Mouse (Mus musculus) erythroid progenitor cell, adult 5-6 weeks (primary cell): Measurements from ENCODE around the gene Psmb9. TPM values are rescaled to one million over a fixed set of nuclear protein-coding genes. Genes with fewer than 3 reads are reported as not detected.
A peak's percentile ranks its signal among the peaks of the same experiment; 100 is the strongest.
"Not testable (repeated sequence)": the region's sequence is repeated elsewhere in the genome, so short reads cannot be mapped to it uniquely, and the experiment has no call there.

Source experiments
- ATAC-seq: replicated peaks from 2 replicates; pipeline ENCODE4 v1.8.0; 2016; ENCODE audit warnings: moderate number of reproducible peaks, mild to moderate bottlenecking, moderate TSS enrichment, inconsistent platforms; ENCODE audit not compliant: poor library complexity, low FRiP score, severe bottlenecking
- total RNA-seq, 2 experiments: library from RNA; stranded (forward) in 1 of 2; stranded (reverse) in 1 of 2; fragments of 150-400 nt in 1 of 2; fragments of 186-747, 209-891 nt in 1 of 2; gene quantifications; 2 replicates each; pipeline versions ENCODE4 v1.2.3 to v1.2.4; 2015 to 2017; ENCODE audit warnings: low replicate concordance in 2 of 2

The Psmb9 gene
- total RNA-seq (2015; ENCODE audit: low replicate concordance) (23.5 and 39.3 TPM in 2 replicates), total RNA-seq (2017; ENCODE audit: low replicate concordance) (21.3 and 36.5 TPM in 2 replicates)

DNA sequence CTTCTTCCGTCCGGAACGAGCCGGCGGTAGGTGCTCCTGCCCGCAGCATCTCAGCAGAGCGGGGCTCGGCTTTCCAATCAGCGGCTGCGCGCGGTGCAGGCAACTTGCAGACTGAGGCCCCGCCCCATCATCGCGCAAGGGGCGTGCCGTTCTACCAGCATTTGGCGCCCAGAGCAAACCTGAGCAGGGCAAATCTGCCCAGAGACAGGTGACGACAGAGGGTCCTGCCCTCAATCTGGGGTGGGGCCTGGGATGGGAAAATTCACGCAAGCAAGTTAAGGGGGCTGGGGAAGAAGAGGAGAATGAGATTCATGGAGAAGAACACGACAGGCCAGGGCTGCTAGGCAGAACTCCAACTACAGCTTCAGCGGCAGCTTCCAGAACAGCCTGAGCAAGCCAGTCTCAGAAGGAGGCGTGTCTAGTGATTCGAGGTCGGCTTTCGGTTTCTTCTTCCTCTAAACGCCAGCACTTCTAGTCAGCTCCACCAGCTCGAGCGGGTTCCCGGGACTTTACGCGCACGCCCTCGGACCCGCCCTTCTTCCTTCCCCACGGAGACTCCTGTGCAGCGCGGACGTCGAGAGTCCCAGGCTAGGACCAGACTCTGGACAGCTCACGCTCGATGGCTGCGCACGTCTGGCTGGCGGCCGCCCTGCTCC is at the start of gene Psmb9, which contains the start of gene Tap1:
Gene Psmb9, minus strand, starts transcription at position 504 of the 656 bp plus-strand sequence.
Gene Tap1, plus strand, starts transcription at position 293 of the 656 bp plus-strand sequence.
- peak; percentile 90 for ATAC-seq

DNA sequence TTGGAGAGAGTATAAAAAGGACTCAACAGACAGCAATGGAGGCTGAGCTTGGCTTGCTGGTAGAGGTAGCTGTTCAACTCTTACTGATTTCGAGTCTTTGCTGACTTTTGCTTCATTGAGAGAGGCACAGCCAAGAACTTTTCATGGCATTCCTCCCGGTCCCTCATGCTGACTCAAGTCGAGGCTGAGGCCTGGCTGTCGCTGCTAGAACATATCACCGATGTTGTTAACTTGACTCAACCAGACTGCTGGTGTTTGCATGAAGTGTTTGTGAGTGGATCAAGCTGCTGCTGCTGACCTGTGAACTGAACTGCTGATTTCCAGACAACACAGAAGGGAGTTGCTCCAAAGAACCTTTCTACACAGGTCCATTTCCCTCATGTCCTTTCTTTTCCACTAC is 49.1 kb upstream of the Psmb9 start:
- no peak for ATAC-seq

GRCm38 (mm10) chr17:34234926-34235325 is 47.4 kb upstream of the Psmb9 start:
- ATAC-seq, result peak; percentile 63; the same call in 1 of the 2 replicates

DNA sequence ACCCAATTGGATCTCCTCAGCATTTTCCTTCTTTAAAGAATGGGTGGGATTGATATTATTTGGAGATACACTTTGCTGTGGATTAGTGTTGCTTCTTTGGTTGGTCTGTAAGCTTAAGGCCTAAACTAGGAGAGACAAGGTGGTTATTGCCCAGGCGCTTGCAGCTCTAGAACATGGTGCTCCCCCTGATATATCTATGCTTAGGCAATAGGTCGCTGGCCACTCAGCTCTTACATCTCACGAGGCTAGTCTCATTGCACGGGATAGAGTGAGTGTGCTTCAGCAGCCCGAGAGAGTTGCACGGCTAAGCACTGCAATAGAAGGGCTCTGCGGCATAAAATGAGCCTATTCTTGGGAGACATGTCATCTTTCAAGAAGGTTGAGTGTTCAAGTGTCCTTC is 44.5 kb upstream of the Psmb9 start:
- ATAC-seq, result not testable (repeated sequence)

- not testable (repeated sequence) for ATAC-seq
These were observed 43.4 kb upstream of the Psmb9 start for GRCm38 (mm10) chr17:34230971-34231370.

DNA sequence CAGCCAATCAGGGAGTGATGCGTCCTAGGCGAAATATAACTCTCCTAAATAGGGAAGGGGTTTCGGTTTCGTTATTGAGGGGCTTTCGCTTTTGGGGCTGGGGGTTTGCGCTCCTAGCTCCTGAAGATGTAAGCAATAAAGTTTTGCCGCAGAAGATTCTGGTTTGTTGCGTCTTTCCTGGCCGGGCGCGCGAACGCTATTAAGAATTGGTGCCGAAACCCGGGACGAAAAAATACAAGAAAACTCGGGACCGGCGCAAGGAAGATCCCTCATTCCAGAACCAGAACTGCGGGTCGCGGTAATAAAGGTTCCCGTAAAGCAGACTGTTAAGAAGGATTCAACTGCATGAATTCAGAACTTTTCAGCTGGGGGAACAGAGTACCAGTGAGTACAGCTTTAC is 38.3 kb upstream of the Psmb9 start:
- ATAC-seq, result not testable (repeated sequence)

GRCm38 (mm10) chr17:34225426-34225825 is 37.9 kb upstream of the Psmb9 start:
- ATAC-seq, result no peak

DNA sequence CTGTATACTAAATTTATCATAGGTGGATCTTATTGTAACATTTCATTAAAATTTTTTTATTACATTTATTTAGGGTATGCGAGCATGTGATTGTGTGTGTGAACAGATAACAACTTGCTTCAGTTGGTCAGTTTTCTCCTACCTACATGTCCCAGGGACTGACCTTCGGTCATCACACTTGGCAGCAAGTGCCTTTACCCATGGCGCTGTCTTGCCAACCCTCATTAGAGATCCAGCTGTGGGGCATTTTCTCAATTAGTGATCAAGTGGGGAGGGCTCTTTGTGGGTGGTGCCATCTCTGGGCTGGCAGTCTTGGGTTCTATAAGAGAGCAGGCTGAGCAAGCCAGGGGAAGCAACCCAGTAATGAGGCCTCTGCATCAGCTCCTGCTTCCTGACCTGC is 37.3 kb upstream of the Psmb9 start:
- no peak for ATAC-seq

GRCm38 (mm10) chr17:34220401-34220800 is 32.8 kb upstream of the Psmb9 start:
- ATAC-seq, result not testable (repeated sequence)

GRCm38 (mm10) chr17:34219801-34220200 is 32.2 kb upstream of the Psmb9 start:
- ATAC-seq, result not testable (repeated sequence)

- peak; percentile 68; the same call in 1 of the 2 replicates for ATAC-seq
These were observed 31.5 kb upstream of the Psmb9 start for GRCm38 (mm10) chr17:34219096-34219495.

DNA sequence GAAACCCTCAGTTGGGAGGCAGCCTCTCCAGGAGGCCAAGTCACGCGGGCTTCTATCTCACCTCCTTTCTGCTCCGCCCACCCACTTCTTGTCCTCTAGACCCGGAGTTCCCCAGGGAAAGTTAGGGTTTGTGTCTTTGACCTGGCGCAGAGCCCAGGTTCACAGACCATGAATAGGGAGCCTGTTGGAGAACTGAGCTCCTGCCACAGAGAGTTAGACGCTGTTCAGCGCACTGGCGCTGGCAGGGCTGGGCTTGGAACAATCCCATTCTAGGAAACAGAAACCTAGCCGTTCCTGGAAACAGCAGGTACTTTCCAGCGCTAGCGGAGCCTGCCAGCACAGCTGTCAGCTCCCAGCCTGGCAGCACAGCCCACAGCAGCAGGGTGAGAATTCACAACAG is 31.1 kb upstream of the Psmb9 start:
- ATAC-seq, result no peak

DNA sequence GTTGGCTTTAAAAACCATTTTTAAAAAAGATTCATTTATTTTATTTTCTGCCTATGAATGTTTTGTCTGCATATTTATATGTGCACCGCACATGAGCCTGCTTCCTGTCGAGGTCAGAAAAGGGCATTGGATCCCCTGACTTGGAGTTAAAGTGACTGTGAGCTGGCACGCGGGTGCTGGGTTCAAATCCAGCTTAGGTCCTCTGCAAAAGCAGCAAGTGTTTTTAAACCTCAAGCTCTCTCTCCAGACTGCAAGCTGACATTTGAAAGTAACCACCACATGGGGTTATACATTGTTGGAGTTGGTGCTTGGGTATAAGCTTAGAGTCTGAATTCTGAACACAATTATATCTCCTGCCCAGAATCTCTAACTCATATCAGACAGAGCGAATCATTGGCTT is 30.4 kb upstream of the Psmb9 start:
- no peak for ATAC-seq

GRCm38 (mm10) chr17:34217216-34217928 is 29.8 kb upstream of the Psmb9 start:
- no peak for ATAC-seq

DNA sequence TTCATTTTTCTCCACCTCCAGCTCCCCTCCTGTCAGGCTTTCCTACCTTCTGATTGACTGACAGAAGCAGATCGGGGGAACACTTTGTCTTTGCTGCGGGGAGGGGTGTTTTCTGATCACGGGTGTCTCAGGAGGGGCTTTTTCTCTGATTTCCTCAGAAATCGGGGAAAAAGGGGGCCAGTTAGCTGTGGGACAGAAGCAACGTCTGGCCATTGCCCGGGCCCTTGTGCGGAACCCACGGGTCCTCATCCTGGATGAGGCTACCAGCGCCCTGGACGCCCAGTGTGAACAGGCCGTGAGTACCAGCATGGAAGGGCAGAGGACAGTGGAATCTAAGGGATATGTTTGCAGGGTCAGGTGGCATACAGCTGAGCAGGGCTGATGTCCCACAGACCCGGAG is 27.6 kb upstream of the Psmb9 start:
- no peak for ATAC-seq

DNA sequence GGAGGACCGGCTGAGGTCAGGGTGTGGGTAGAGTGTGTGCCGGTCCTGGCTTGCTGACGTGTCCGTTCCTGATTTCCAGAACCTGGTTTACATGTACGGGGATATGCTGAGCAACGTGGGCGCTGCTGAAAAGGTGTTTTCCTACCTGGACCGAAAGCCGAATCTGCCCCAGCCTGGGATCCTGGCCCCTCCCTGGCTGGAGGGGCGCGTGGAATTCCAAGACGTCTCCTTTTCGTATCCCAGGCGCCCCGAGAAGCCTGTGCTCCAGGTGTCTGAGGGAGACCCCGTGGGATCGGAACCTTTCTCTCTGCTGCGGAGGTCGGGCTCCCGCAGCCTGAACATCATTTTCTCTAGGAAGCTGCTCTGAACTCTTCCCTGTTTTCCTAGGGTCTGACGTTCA is 26.4 kb upstream of the Psmb9 start:
- no peak for ATAC-seq

GRCm38 (mm10) chr17:34211746-34212365 is 24.3 kb upstream of the Psmb9 start:
- ATAC-seq, result no peak

- ATAC-seq, result no peak
These were observed 23.0 kb upstream of the Psmb9 start for GRCm38 (mm10) chr17:34210599-34210998.

- no peak for ATAC-seq
These were observed 22.1 kb upstream of the Psmb9 start for GRCm38 (mm10) chr17:34209680-34210079.

GRCm38 (mm10) chr17:34208421-34208820 is 20.9 kb upstream of the Psmb9 start:
- no peak for ATAC-seq

DNA sequence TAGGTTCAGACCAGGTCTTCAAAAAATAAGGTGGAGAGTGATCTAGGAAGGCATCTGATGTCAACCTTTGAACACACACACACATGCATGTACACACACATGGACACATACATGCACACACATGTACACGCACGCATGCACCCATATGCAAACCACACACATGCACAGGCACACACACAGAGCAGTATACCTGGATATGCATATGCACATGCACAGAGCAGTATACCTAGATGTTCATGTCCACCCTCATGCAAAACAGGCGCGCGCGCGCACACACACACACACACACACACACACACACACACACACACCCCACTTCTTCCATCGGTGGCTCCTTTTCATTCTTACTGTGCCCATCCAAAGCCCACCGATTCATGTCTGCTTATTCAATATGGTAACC is 20.3 kb upstream of the Psmb9 start:
- ATAC-seq, result no peak
